Mouse (Mus musculus) thymus, adult 2 months (tissue): ENCODE data around the gene Parva. TPM values are rescaled to one million over a fixed set of nuclear protein-coding genes. Genes with fewer than 3 reads are reported as not detected.

Source experiments
- DNase-seq: peaks from one replicate; pipeline ENCODE4 v3.0.0; 2021
- H3K27ac ChIP-seq: fragments of 200-500 bp; 2 replicates; pipeline ENCODE4 v1.5.1; 2012; ENCODE audit warnings: low read length, control low read depth; ENCODE audit not compliant: control insufficient read depth, insufficient read depth
- H3K27me3 ChIP-seq: fragments of 200-500 bp; 2 replicates; pipeline ENCODE4 v1.6.1; 2012; ENCODE audit warnings: mild to moderate bottlenecking, low read length, moderate library complexity, mixed read lengths; ENCODE audit not compliant: control insufficient read depth, insufficient read depth
- H3K36me3 ChIP-seq: fragments of 200-500 bp; 2 replicates; pipeline ENCODE4 v1.6.1; 2012; ENCODE audit warnings: mild to moderate bottlenecking, low read length, moderate library complexity; ENCODE audit not compliant: control insufficient read depth, insufficient read depth
- H3K4me1 ChIP-seq: fragments of 200-500 bp; replicated peaks from 2 replicates; pipeline ENCODE4 v1.6.1; 2012; ENCODE audit warnings: low read length; ENCODE audit not compliant: control insufficient read depth, insufficient read depth
- H3K4me3 ChIP-seq: fragments of 200-500 bp; 2 replicates; pipeline ENCODE4 v1.5.1; 2012; ENCODE audit warnings: mild to moderate bottlenecking, low read length, control low read depth, moderate library complexity; ENCODE audit not compliant: control insufficient read depth, insufficient read depth
- CTCF ChIP-seq: fragments of 200-500 bp; IDR thresholded peaks from 2 replicates; pipeline ENCODE4 v1.5.1; 2012; ENCODE audit warnings: mild to moderate bottlenecking, control low read depth, low read length, moderate library complexity, borderline replicate concordance; ENCODE audit not compliant: control insufficient read depth, poor library complexity, insufficient read depth; ENCODE audit errors: extremely low read depth
- POLR2A ChIP-seq: fragments of 200-500 bp; IDR thresholded peaks from 2 replicates; pipeline ENCODE4 v1.6.1; 2012; ENCODE audit warnings: mild to moderate bottlenecking, low read length, control low read depth, moderate library complexity; ENCODE audit not compliant: control insufficient read depth, poor library complexity, insufficient read depth; ENCODE audit errors: extremely low read depth
- WGBS: fragments of 180-500 bp; shearing (Covaris S2); methylation state at CpG from one replicate; pipeline ENCODE4 v1.1.7; 2018; 5-methylcytosine and 5-hydroxymethylcytosine counted together
- polyA plus RNA-seq: library from polyadenylated mRNA; depleted of rRNA; stranded (reverse); fragments of >200 nt; gene quantifications from 2 replicates; pipeline ENCODE4 v1.2.3, GENCODE M21; 2012

Gene Parva
- polyA plus RNA-seq, 1 experiment = 6.6 TPM

DNA sequence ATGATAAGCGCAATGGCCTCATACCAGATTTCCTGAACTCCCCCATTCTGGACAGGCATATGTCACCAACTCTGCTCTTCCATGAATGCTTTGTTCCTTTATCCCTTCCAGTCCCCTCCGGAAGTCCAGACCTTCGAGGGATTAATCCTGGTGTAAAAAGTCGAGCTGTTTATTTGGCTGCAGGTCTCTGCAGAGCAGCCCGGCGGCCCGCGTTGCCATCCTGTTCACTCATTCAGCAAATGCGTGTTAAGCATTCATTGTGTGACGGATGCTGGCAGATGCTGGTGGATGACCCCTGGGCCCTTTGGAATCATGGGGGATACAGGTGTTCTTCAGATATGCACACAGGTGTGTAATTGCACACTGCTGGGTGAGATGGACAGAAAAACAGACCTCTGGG, 98.9 kb downstream of the Parva start:
- WGBS = 93% methylated on average over 10 of the region's 10 CpGs
- DNase-seq = no peak
- no peak overlapping the region for H3K4me3 ChIP-seq
- H3K36me3 ChIP-seq = no peaks in the 10 kb centered on the region
- no peak for TF ChIP-seq POLR2A
- no peak for TF ChIP-seq CTCF
- H3K27ac ChIP-seq = no peak overlapping the region
- no peaks in the 10 kb centered on the region for H3K4me1 ChIP-seq
- H3K27me3 ChIP-seq = no peaks in the 10 kb centered on the region

DNA sequence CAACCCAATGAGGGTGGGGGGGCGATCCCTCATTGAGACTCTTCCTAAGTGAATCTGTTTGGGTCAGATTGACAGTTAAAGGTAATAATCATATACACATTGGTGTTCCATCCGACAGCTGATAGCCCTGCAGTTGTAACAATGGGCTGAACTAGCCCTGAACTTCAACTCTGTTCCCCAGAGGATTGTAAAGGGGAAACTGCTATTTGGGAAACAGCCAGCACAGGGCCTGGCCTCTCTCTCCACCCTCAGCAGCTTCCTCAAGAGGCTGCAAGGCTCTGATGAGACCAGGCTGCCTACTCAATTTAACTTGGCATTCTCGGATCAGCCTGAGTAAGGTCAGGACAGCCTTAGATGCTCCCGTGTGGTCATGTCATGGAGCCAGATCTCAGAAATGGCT, 99.9 kb downstream of the Parva start:
- 87% methylated on average over 4 of the region's 4 CpGs for WGBS
- DNase-seq = no peak
- Histone ChIP-seq H3K27me3 (no peaks in the 10 kb centered on the region), H3K27ac (no peak overlapping the region), H3K4me1 (no peaks in the 10 kb centered on the region), H3K36me3 (no peaks in the 10 kb centered on the region), H3K4me3 (no peak overlapping the region)
- TF ChIP-seq POLR2A (no peak), CTCF (no peak)

DNA sequence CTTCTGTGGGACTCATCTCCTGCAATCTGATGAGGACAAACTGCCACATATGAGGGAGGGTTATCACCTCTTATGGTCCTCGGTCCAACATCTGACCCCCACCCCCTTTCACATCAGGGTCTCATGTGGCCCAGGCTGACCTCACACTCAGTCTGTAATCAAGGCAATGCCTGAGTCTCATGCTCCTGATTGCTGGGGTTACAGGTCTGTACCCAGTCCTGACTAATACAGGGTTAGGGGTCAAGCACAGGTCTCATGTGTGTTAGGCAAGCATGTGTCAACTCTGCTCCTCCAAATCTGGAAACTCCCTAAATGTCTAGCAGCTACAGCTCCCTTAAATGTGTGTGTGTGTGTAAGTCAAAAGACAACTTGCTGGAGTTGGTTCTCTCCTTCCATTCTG, 100.8 kb downstream of the Parva start:
- Histone ChIP-seq H3K4me1 (no peaks in the 10 kb centered on the region), H3K4me3 (no peak overlapping the region), H3K27me3 (no peaks in the 10 kb centered on the region), H3K36me3 (no peaks in the 10 kb centered on the region), H3K27ac (no peak overlapping the region)
- no peak for DNase-seq
- TF ChIP-seq POLR2A (no peak), CTCF (no peak)
- 100% methylated on average over 1 of the region's 1 CpGs for WGBS

DNA sequence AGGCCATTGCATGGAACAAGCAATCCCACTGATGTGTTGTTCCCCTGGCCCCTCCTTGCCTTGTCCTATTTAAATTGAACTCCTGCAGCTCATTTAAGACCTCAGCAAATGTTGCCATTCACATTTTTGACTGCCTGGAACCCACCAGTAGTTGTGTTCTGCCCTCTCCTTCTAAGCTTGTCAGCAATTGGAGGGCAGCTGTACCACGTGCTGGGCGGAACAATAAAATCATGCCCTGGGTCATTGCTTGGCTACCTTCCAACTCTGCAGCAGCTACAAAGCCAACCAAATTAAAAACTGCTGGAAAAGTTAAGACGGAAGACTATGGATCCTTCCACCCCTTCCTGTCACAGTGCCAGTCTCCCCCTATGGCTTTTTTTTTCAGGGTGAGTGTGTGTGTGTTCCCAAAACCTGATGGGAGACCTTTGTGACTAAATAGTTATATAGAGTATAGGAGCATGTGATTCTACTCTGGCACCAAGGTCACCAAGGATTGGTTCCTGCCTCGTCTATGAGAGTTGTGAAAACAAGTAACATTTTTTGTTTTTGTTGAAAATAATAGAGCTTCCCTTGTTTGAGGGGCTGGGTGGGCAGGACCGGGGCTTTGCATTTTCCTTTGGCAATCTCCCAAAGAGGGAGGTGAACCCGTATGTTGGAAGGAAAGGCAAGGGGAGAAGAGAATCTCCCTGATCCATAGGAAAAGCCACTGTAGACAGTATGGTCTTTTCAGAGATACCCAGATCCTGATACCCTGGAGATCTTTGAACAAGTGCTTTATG, 101.5 kb downstream of the Parva start:
- Histone ChIP-seq H3K4me1 (no peaks in the 10 kb centered on the region), H3K27me3 (no peaks in the 10 kb centered on the region), H3K36me3 (no peaks in the 10 kb centered on the region), H3K27ac (no peak overlapping the region), H3K4me3 (no peak overlapping the region)
- no peak for DNase-seq
- 81% methylated on average over 6 of the region's 6 CpGs for WGBS
- TF ChIP-seq CTCF (no peak), POLR2A (no peak)

DNA sequence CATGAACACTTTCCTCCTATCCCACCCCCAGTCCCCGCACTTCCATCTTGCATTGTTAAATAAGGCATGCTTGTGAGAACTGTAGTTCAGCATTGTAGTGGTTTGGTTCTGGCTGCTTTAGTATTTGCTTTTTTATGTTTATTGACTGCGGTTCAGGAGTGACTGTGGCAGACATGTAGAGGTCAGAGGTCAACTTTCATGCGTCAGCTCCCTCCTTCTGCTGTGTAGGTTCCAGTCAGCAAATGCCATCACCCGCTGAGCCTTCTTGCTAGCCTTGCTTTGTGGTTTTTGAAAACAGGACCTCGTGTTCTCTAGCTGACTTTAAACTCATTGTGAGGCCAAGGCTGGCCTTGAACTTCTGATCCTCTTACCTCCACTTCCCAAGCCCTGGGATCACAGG, 103.6 kb downstream of the Parva start:
- 88% methylated on average over 5 of the region's 5 CpGs for WGBS
- Histone ChIP-seq H3K4me3 (no peak overlapping the region), H3K36me3 (no peaks in the 10 kb centered on the region), H3K4me1 (no peaks in the 10 kb centered on the region), H3K27ac (no peak overlapping the region), H3K27me3 (no peaks in the 10 kb centered on the region)
- DNase-seq = no peak
- TF ChIP-seq POLR2A (no peak), CTCF (no peak)

DNA sequence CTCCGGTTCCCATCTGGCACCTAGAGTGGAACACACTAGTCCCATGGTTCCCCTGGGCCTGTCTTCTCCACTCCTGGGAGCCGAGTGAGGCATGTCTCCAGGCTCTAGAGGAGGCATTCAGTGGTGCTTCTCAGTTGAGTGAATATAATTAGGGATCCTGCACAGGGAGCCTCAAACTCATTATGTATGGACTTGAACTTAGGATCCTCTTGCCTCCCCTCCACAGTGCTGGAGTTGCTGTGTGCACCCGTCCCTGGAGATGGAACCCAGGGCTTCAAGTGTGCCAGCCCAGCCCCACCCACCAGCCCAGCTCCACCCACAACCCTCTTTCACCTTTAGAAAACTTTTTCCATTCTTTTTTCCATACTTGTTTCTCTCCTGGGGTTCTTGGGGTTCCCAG, 106.8 kb downstream of the Parva start:
- Histone ChIP-seq H3K27me3 (no peaks in the 10 kb centered on the region), H3K4me1 (no peaks in the 10 kb centered on the region), H3K36me3 (no peaks in the 10 kb centered on the region), H3K27ac (no peak overlapping the region), H3K4me3 (no peak overlapping the region)
- 88% methylated on average over 3 of the region's 3 CpGs for WGBS
- no peak for TF ChIP-seq CTCF
- no peak for TF ChIP-seq POLR2A
- no peak for DNase-seq
